Mouse (Mus musculus): ENCODE data around the gene Aldh3b1. TPM values are rescaled to one million over a fixed set of nuclear protein-coding genes. Genes with fewer than 3 reads are reported as not detected.

Gene Aldh3b1
- polyA plus RNA-seq, 1 experiment from 2014 or later = 2.3 TPM

DNA sequence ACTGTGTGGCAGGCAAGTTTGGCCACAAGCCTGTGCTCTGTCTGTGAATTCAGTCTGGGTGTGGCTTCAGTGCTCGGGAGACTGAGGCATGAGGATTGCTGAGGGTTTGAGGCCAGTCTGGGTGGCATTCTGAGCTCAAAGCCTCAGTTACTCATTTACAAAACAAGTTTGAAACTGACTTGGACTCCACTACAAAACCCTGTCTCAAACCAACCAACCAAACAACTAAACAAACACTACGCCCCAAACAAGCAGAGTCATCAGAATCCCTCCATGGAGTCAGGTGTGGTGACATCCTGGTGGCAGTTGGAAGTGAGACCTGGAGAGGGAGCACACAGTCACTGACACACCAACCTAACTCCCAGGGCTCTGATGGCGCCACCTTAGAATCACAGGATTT is 20.7 kb upstream of the Aldh3b1 start:
- 85% methylated on average over 3 of the region's 3 CpGs for WGBS
- H3K4me2 ChIP-seq (ENCODE audit: low read length) = no peak overlapping the region
- no peaks in the 10 kb centered on the region for H3K9me3 ChIP-seq (ENCODE audit: control insufficient read depth, low read length)
- no peak overlapping the region for H3K27ac ChIP-seq (ENCODE audit: low read depth)
- no peak overlapping the region for H3K9ac ChIP-seq (ENCODE audit: low read length)
- DNase-seq (ENCODE audit: low spot score) (no peak), ATAC-seq (replicated peaks; ENCODE audit: low FRiP score, low TSS enrichment, low read depth) (no peak)
- H3K4me3 ChIP-seq (ENCODE audit: low read depth, low read length) = no peak overlapping the region
- no peaks in the 10 kb centered on the region for H3K36me3 ChIP-seq (ENCODE audit: control insufficient read depth, insufficient read depth, low read length)
- no peaks in the 10 kb centered on the region for H3K4me1 ChIP-seq (replicated peaks; ENCODE audit: control insufficient read depth, insufficient read depth, low read length)
- no peaks in the 10 kb centered on the region for H3K27me3 ChIP-seq (replicated peaks; ENCODE audit: control insufficient read depth, insufficient read depth, low read length)

GRCm38 (mm10) chr19:3948546-3948945 is 18.9 kb upstream of the Aldh3b1 start:
- H3K27me3 ChIP-seq (replicated peaks; ENCODE audit: control insufficient read depth, insufficient read depth, low read length) = no peaks in the 10 kb centered on the region
- no peak overlapping the region for H3K9ac ChIP-seq (ENCODE audit: low read length)
- no peak for DNase-seq (ENCODE audit: low spot score)
- ATAC-seq (replicated peaks; ENCODE audit: low FRiP score, low TSS enrichment, low read depth) = no peak
- H3K4me1 ChIP-seq (replicated peaks; ENCODE audit: control insufficient read depth, insufficient read depth, low read length) = no peaks in the 10 kb centered on the region
- no peak overlapping the region for H3K27ac ChIP-seq (ENCODE audit: low read depth)
- H3K4me2 ChIP-seq (ENCODE audit: low read length) = no peak overlapping the region
- 72% methylated on average over 14 of the region's 14 CpGs for whole genome bisulfite sequencing
- H3K36me3 ChIP-seq (ENCODE audit: control insufficient read depth, insufficient read depth, low read length) = no peaks in the 10 kb centered on the region
- H3K4me3 ChIP-seq (ENCODE audit: low read depth, low read length) = no peak overlapping the region
- H3K9me3 ChIP-seq (ENCODE audit: control insufficient read depth, low read length) = no peaks in the 10 kb centered on the region

DNA sequence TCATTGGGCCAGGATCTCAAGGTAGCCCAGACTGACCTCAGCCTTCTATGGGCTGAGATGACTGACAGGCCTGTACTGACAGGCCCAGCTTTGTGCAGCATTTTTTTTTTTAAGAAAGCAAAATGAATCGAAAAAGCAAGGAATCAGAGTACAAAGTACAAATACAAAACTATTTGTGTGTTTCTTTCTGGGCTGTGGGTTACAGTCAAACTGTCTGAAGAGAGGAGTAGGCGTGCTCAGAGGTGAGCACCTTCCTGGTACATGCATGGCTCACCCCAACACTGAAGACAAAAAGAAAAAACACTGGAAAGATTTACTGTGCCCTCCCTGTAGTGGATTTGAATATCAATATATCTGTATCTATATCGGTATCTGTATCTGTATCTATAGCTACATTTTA is 18.2 kb upstream of the Aldh3b1 start:
- DNase-seq (ENCODE audit: low spot score) (no peak), ATAC-seq (replicated peaks; ENCODE audit: low FRiP score, low TSS enrichment, low read depth) (no peak)
- H3K9ac ChIP-seq (ENCODE audit: low read length) = no peak overlapping the region
- 84% methylated on average over 3 of the region's 3 CpGs for WGBS
- H3K9me3 ChIP-seq (ENCODE audit: control insufficient read depth, low read length) = no peaks in the 10 kb centered on the region
- no peak overlapping the region for H3K4me3 ChIP-seq (ENCODE audit: low read depth, low read length)
- no peak overlapping the region for H3K27ac ChIP-seq (ENCODE audit: low read depth)
- H3K4me1 ChIP-seq (replicated peaks; ENCODE audit: control insufficient read depth, insufficient read depth, low read length) = no peaks in the 10 kb centered on the region
- H3K36me3 ChIP-seq (ENCODE audit: control insufficient read depth, insufficient read depth, low read length) = no peaks in the 10 kb centered on the region
- no peaks in the 10 kb centered on the region for H3K27me3 ChIP-seq (replicated peaks; ENCODE audit: control insufficient read depth, insufficient read depth, low read length)
- H3K4me2 ChIP-seq (ENCODE audit: low read length) = no peak overlapping the region

DNA sequence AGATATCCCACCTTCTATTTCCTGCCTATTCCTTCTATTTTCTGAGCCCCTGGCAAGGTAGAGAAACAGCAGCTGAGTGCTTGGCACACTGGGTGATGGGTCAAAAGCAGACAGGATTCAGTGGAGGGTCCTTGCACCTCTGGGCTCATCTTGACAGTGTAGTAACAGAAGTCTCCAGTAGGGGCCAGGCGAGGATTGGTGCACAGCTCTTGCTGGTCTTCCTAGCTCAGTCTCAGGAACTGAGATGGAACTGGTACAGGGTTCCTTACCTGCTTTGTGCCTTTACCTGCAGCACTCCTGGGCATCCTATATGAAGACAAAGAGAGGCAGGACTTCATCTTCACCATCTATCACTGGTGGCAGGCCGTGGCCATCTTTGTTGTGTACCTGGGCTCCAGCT is 17.1 kb upstream of the Aldh3b1 start:
- Histone ChIP-seq H3K27me3 (replicated peaks; ENCODE audit: control insufficient read depth, insufficient read depth, low read length) (no peaks in the 10 kb centered on the region), H3K9ac (ENCODE audit: low read length) (no peak overlapping the region), H3K36me3 (ENCODE audit: control insufficient read depth, insufficient read depth, low read length) (no peaks in the 10 kb centered on the region), H3K9me3 (ENCODE audit: control insufficient read depth, low read length) (no peaks in the 10 kb centered on the region), H3K4me2 (ENCODE audit: low read length) (no peak overlapping the region), H3K4me1 (replicated peaks; ENCODE audit: control insufficient read depth, insufficient read depth, low read length) (no peaks in the 10 kb centered on the region), H3K27ac (ENCODE audit: low read depth) (no peak overlapping the region), H3K4me3 (ENCODE audit: low read depth, low read length) (no peak overlapping the region)
- DNase-seq (ENCODE audit: low spot score) = peak; percentile 86
- peak; percentile 54; the same call in 1 of the 2 replicates for ATAC-seq (replicated peaks; ENCODE audit: low FRiP score, low TSS enrichment, low read depth)
- 11% methylated on average over 2 of the region's 2 CpGs for WGBS

DNA sequence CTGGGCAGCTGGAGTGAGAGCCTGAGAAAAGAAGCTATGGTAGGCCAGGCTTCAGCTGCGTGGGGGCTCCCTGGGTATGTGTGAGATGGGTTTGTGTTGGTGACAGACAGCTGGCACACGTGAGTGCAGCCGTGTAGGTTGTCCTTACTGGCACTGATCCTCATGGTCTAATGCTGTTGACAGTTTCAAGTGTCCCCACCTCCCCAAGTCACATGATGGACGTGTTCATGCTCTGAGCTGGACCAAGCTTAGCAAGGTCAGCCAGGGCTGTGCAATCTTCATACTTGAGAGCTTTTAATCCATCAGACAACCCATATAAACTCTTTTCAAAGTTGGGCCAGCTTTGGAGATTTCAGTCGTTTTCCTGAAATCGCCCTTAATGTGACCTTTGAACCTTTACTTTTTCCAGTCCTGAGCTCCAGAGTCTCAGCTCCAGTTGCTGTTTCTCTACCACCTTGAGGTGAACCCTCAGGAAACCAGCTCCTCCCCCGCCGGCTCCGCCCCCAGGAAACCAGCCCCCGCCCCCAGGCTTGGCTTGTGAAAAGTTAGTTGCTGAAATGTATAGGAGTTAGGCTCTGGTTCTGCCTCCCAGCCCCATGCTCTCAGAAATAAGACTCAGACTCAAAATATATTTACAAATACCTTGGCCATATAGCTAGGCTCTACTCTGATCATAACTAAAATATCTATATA is 16.4 kb upstream of the Aldh3b1 start:
- no peak overlapping the region for H3K4me3 ChIP-seq (ENCODE audit: low read depth, low read length)
- H3K9me3 ChIP-seq (ENCODE audit: control insufficient read depth, low read length) = no peaks in the 10 kb centered on the region
- ATAC-seq (replicated peaks; ENCODE audit: low FRiP score, low TSS enrichment, low read depth) (no peak), DNase-seq (ENCODE audit: low spot score) (no peak)
- H3K27me3 ChIP-seq (replicated peaks; ENCODE audit: control insufficient read depth, insufficient read depth, low read length) = no peaks in the 10 kb centered on the region
- no peak overlapping the region for H3K9ac ChIP-seq (ENCODE audit: low read length)
- H3K4me2 ChIP-seq (ENCODE audit: low read length) = no peak overlapping the region
- H3K36me3 ChIP-seq (ENCODE audit: control insufficient read depth, insufficient read depth, low read length) = no peaks in the 10 kb centered on the region
- WGBS = 26% methylated on average over 10 of the region's 10 CpGs
- no peak overlapping the region for H3K27ac ChIP-seq (ENCODE audit: low read depth)
- H3K4me1 ChIP-seq (replicated peaks; ENCODE audit: control insufficient read depth, insufficient read depth, low read length) = no peaks in the 10 kb centered on the region

- H3K27ac ChIP-seq (ENCODE audit: low read depth) = no peak overlapping the region
- no peak overlapping the region for H3K4me3 ChIP-seq (ENCODE audit: low read depth, low read length)
- H3K4me2 ChIP-seq (ENCODE audit: low read length) = no peak overlapping the region
- DNase-seq (ENCODE audit: low spot score) (peak; percentile 70), ATAC-seq (replicated peaks; ENCODE audit: low FRiP score, low TSS enrichment, low read depth) (0 out of 2 replicates have a peak, but pooled peaks have one; percentile 29)
- no peaks in the 10 kb centered on the region for H3K27me3 ChIP-seq (replicated peaks; ENCODE audit: control insufficient read depth, insufficient read depth, low read length)
- no peak overlapping the region for H3K9ac ChIP-seq (ENCODE audit: low read length)
- no peaks in the 10 kb centered on the region for H3K4me1 ChIP-seq (replicated peaks; ENCODE audit: control insufficient read depth, insufficient read depth, low read length)
- 21% methylated on average over 27 of the region's 27 CpGs for WGBS
- no peaks in the 10 kb centered on the region for H3K36me3 ChIP-seq (ENCODE audit: control insufficient read depth, insufficient read depth, low read length)
- no peaks in the 10 kb centered on the region for H3K9me3 ChIP-seq (ENCODE audit: control insufficient read depth, low read length)
Measured at GRCm38 (mm10) chr19:3942986-3943735, 13.6 kb upstream of the Aldh3b1 start.

DNA sequence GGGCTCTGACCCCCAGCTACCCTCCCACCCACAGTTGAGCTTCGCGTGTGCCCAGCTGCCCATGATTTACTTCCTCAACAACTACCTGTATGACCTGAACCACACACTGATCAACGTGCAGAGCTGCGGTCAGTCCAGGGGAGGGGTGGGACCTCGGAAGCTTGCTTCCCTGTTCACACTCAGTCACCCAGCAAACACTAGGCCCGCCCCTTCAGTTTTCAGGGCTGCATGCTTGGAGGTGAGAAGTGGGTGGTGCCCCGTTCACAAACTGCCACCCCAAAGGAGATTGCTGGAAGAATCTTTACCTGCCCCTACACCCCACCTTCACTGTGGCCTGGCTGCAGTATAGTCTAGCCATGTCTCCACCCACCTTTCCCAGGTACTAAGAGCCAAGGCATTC is 12.7 kb upstream of the Aldh3b1 start:
- Histone ChIP-seq H3K9ac (ENCODE audit: low read length) (no peak overlapping the region), H3K27me3 (replicated peaks; ENCODE audit: control insufficient read depth, insufficient read depth, low read length) (no peaks in the 10 kb centered on the region), H3K4me1 (replicated peaks; ENCODE audit: control insufficient read depth, insufficient read depth, low read length) (no peaks in the 10 kb centered on the region), H3K9me3 (ENCODE audit: control insufficient read depth, low read length) (no peaks in the 10 kb centered on the region), H3K4me2 (ENCODE audit: low read length) (no peak overlapping the region), H3K4me3 (ENCODE audit: low read depth, low read length) (no peak overlapping the region), H3K27ac (ENCODE audit: low read depth) (no peak overlapping the region), H3K36me3 (ENCODE audit: control insufficient read depth, insufficient read depth, low read length) (no peaks in the 10 kb centered on the region)
- DNase-seq (ENCODE audit: low spot score) (no peak), ATAC-seq (replicated peaks; ENCODE audit: low FRiP score, low TSS enrichment, low read depth) (no peak)
- WGBS = 80% methylated on average over 7 of the region's 7 CpGs

DNA sequence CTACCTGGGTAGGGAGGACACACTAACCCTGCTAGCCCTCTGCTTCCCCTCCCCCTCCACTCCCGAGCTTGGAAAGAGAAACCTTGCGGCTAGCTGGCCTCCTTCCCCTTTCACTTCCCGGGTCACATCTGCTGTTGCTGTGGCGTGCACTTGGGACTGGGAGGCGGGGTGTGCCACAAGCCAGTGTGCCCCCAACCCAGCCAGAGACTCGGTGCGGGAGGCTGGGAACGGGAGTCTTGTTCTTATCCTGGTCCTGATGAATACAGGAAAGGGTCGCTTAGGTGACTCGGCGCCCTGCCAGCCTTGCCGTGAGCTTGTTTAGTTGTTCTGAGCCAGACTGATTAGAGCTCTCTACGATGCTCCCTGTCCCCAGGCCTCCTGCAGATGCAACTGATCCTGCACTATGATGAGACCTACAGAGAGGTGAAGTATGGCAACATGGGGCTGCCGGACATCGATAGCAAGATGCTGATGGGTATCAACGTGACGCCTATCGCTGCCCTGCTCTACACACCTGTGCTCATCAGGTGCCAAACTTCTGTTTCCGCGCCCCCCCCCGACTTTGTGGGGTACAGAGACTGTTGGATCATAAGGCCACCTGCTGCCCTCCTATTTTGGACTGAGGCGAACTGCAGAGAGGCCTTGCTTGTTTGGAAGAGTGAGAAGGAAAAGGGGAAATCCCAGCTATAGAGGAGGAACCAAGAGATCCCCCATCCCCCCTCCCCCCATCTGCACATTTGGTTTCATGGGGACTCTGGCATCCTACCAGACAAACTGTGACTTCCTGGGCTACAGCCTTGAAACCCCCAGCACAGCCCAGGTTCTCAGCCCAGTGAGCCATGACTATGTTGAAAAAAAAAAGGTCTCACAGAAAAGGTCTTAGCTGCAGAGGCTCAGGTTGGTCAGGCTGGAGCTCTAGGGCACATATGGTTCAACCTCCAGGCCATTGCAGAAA is 6.6 kb upstream of the Aldh3b1 start:
- H3K9me3 ChIP-seq (ENCODE audit: control insufficient read depth, low read length) = no peaks in the 10 kb centered on the region
- ATAC-seq (replicated peaks; ENCODE audit: low FRiP score, low TSS enrichment, low read depth) (no peak; the same call in 1 of the 2 replicates), DNase-seq (ENCODE audit: low spot score) (no peak)
- 9% methylated on average over 22 of the region's 22 CpGs for WGBS
- H3K4me1 ChIP-seq (replicated peaks; ENCODE audit: control insufficient read depth, insufficient read depth, low read length) = peaks cover 13% of the 10 kb centered on the region
- peak overlapping the region; percentile 52 for H3K9ac ChIP-seq (ENCODE audit: low read length)
- H3K27me3 ChIP-seq (replicated peaks; ENCODE audit: control insufficient read depth, insufficient read depth, low read length) = no peaks in the 10 kb centered on the region
- peak overlapping the region; percentile 95 for H3K4me2 ChIP-seq (ENCODE audit: low read length)
- no peaks in the 10 kb centered on the region for H3K36me3 ChIP-seq (ENCODE audit: control insufficient read depth, insufficient read depth, low read length)
- H3K27ac ChIP-seq (ENCODE audit: low read depth) = no peak overlapping the region
- H3K4me3 ChIP-seq (ENCODE audit: low read depth, low read length) = peak overlapping the region; percentile 51
